Mouse (Mus musculus) bone marrow, adult 2 months (tissue): ENCODE data around the gene Rita1. TPM values are rescaled to one million over a fixed set of nuclear protein-coding genes. Genes with fewer than 3 reads are reported as not detected.

ENCODE experiments used
- H3K27ac ChIP-seq: fragments of 200-500 bp; 2 replicates; pipeline ENCODE4 v1.5.1; 2012; ENCODE audit warnings: low read depth, mild to moderate bottlenecking, control low read depth, inconsistent platforms, low read length; ENCODE audit not compliant: control insufficient read depth, poor library complexity, insufficient read depth
- H3K4me1 ChIP-seq: fragments of 200-500 bp; 2 replicates; pipeline ENCODE4 v1.6.1; 2011; ENCODE audit warnings: low read length; ENCODE audit not compliant: control insufficient read depth, insufficient read depth
- H3K4me3 ChIP-seq: fragments of 200-500 bp; replicated peaks from 2 replicates; pipeline ENCODE3; 2011; ENCODE audit warnings: mild to moderate bottlenecking, low read depth, low read length, control low read depth; ENCODE audit not compliant: control insufficient read depth
- CTCF ChIP-seq: fragments of 200-500 bp; IDR thresholded peaks from 2 replicates; pipeline ENCODE4 v1.5.1; 2011; ENCODE audit warnings: low read length, control low read depth; ENCODE audit not compliant: control insufficient read depth, insufficient read depth
- POLR2A ChIP-seq: fragments of 200-500 bp; IDR thresholded peaks from 2 replicates; pipeline ENCODE4 v1.6.1; 2011; ENCODE audit warnings: low read depth, mild to moderate bottlenecking, control low read depth, low read length, borderline replicate concordance; ENCODE audit not compliant: control insufficient read depth
- WGBS: fragments of 180-500 bp; shearing (Covaris S2); methylation state at CpG from one replicate; pipeline ENCODE4 v1.1.7; 2018; 5-methylcytosine and 5-hydroxymethylcytosine counted together
- polyA plus RNA-seq: library from polyadenylated mRNA; stranded (reverse); fragments of >200 nt; gene quantifications from 2 replicates; pipeline ENCODE4 v1.2.4, GENCODE M21; 2011; ENCODE audit warnings: low replicate concordance; ENCODE audit not compliant: missing spikeins, insufficient read depth, insufficient read length

Gene Rita1
- polyA plus RNA-seq, 1 experiment, result 3.4 TPM

GRCm38 (mm10) chr5:120560129-120560615 lies 52.2 kb downstream of the Rita1 start:
- no peak for TF ChIP-seq CTCF
- Histone ChIP-seq H3K4me3 (peak overlapping the region; percentile 57), H3K4me1 (peaks cover 3% of the 10 kb centered on the region; the same call in 1 of the 2 replicates), H3K27ac (peak overlapping the region; percentile 29; the same call in 1 of the 2 replicates)
- 29% methylated on average over 9 of the region's 9 CpGs for WGBS

GRCm38 (mm10) chr5:120558762-120559161 lies 53.6 kb downstream of the Rita1 start:
- WGBS, result 10% methylated on average over 14 of the region's 14 CpGs
- TF ChIP-seq POLR2A (no peak), CTCF (no peak)
- peak overlapping the region; percentile 49 for H3K27ac ChIP-seq
- H3K4me1 ChIP-seq, result peaks cover 3% of the 10 kb centered on the region; the same call in 1 of the 2 replicates
- H3K4me3 ChIP-seq, result peak overlapping the region; percentile 10

- H3K4me1 ChIP-seq, result peaks cover 3% of the 10 kb centered on the region; the same call in 1 of the 2 replicates
- no peak for TF ChIP-seq POLR2A
- no peak overlapping the region for H3K4me3 ChIP-seq
- WGBS, result 66% methylated on average over 8 of the region's 8 CpGs
- no peak overlapping the region; the same call in 1 of the 2 replicates for H3K27ac ChIP-seq
Observed at GRCm38 (mm10) chr5:120558041-120558440, 54.3 kb downstream of the Rita1 start.

- 95% methylated on average over 24 of the region's 24 CpGs for WGBS
- H3K4me3 ChIP-seq, result no peak overlapping the region
- TF ChIP-seq CTCF, result no peak
- no peak for TF ChIP-seq POLR2A
- H3K27ac ChIP-seq, result no peak overlapping the region
- H3K4me1 ChIP-seq, result peaks cover 2% of the 10 kb centered on the region; the same call in 1 of the 2 replicates
Observed at GRCm38 (mm10) chr5:120555871-120556270, 56.5 kb downstream of the Rita1 start.

GRCm38 (mm10) chr5:120550673-120551072 lies 61.7 kb downstream of the Rita1 start:
- H3K4me1 ChIP-seq, result no peaks in the 10 kb centered on the region
- WGBS, result 100% methylated on average over 5 of the region's 5 CpGs

GRCm38 (mm10) chr5:120550137-120550536 lies 62.3 kb downstream of the Rita1 start:
- Histone ChIP-seq H3K4me1 (no peaks in the 10 kb centered on the region), H3K27ac (no peak overlapping the region), H3K4me3 (no peak overlapping the region)
- TF ChIP-seq POLR2A (no peak), CTCF (no peak)
- WGBS, result 84% methylated on average over 5 of the region's 5 CpGs

More at GRCm38 (mm10) chr5:120550673-120551072, 61.7 kb downstream of the Rita1 start:
- no peak overlapping the region for H3K4me3 ChIP-seq
- no peak overlapping the region for H3K27ac ChIP-seq
- TF ChIP-seq POLR2A, result no peak
- TF ChIP-seq CTCF, result no peak

GRCm38 (mm10) chr5:120548236-120548850 lies 64.0 kb downstream of the Rita1 start:
- no peak for TF ChIP-seq CTCF
- TF ChIP-seq POLR2A, result no peak
- Histone ChIP-seq H3K27ac (no peak overlapping the region), H3K4me1 (no peaks in the 10 kb centered on the region), H3K4me3 (no peak overlapping the region)
- WGBS, result 92% methylated on average over 11 of the region's 11 CpGs

Other genes starting within 250 kb of the Rita1 start
- not detected in 2 replicates for gene Lhx5, start 180.9 kb downstream of the Rita1 start, polyA plus RNA-seq
- 11.6 and 13.0 TPM in 2 replicates for gene Sdsl, start 139.8 kb downstream of the Rita1 start, polyA plus RNA-seq
- 1.9 and 5.2 TPM in 2 replicates for gene Sds, start 136.1 kb downstream of the Rita1 start, polyA plus RNA-seq
- gene Plbd2, start 109.0 kb downstream of the Rita1 start, polyA plus RNA-seq, result 2.3 and 9.9 TPM in 2 replicates
- gene Slc8b1, start 101.4 kb downstream of the Rita1 start, polyA plus RNA-seq, result 18.8 and 45.1 TPM in 2 replicates
- gene Tpcn1, start 23.9 kb downstream of the Rita1 start, polyA plus RNA-seq, result 34.6 and 46.7 TPM in 2 replicates
- 3.7 and 7.2 TPM in 2 replicates for gene Iqcd, start 23.6 kb downstream of the Rita1 start, polyA plus RNA-seq
- gene Ddx54, start 150 bp upstream of the Rita1 start, polyA plus RNA-seq, result 17.2 and 32.0 TPM in 2 replicates
- not detected in 2 replicates for gene Cfap73, start 21.6 kb upstream of the Rita1 start, polyA plus RNA-seq
- 1.6 and 4.6 TPM in 2 replicates for gene Rasal1, start 36.2 kb upstream of the Rita1 start, polyA plus RNA-seq
- gene Dtx1, start 99.3 kb upstream of the Rita1 start, polyA plus RNA-seq, result 2.7 and 3.6 TPM in 2 replicates
- 12.2 and 25.1 TPM in 2 replicates for gene Oas2, start 137.3 kb upstream of the Rita1 start, polyA plus RNA-seq
- gene Oas3, start 165.1 kb upstream of the Rita1 start, polyA plus RNA-seq, result 16.2 and 19.9 TPM in 2 replicates
- gene Oas1e, start 182.9 kb upstream of the Rita1 start, polyA plus RNA-seq, result 3.7 TPM in 1 of 2 replicates, not detected in the other
- gene Oas1c, start 199.9 kb upstream of the Rita1 start, polyA plus RNA-seq, result 9.1 and 12.1 TPM in 2 replicates
- gene Oas1f, start 234.8 kb upstream of the Rita1 start, polyA plus RNA-seq, result not detected in 2 replicates
- gene Oas1h, start 248.8 kb upstream of the Rita1 start, polyA plus RNA-seq, result not detected in 2 replicates